Mouse (Mus musculus): ENCODE data around the gene Tmem159. TPM values are rescaled to one million over a fixed set of nuclear protein-coding genes. Genes with fewer than 3 reads are reported as not detected.

The Tmem159 gene
- polyA plus RNA-seq, 1 experiment from 2014 or later: 14.3 TPM

GRCm38 (mm10) chr7:120103019-120103567 lies 940 bp downstream of the Tmem159 start:
- peaks cover 5% of the 10 kb centered on the region; the same call in 1 of the 2 replicates for H3K27me3 ChIP-seq
- H3K9me3 ChIP-seq: no peaks in the 10 kb centered on the region
- H3K4me2 ChIP-seq: peak overlapping the region; percentile 79
- peak overlapping the region; percentile 56 for H3K4me3 ChIP-seq
- H3K36me3 ChIP-seq: no peaks in the 10 kb centered on the region
- peak; percentile 59 for ATAC-seq (ENCODE audit: low read depth)
- peaks cover 18% of the 10 kb centered on the region for H3K4me1 ChIP-seq (replicated peaks)
- 3% methylated on average over 25 of the region's 25 CpGs for WGBS
- H3K9ac ChIP-seq: peak overlapping the region; percentile 70
- H3K27ac ChIP-seq (replicated peaks): no peak overlapping the region

GRCm38 (mm10) chr7:120104975-120105374 lies 2.8 kb downstream of the Tmem159 start:
- WGBS: 44% methylated on average over 3 of the region's 3 CpGs
- Histone ChIP-seq H3K4me3 (no peak overlapping the region), H3K9me3 (no peaks in the 10 kb centered on the region), H3K27me3 (peaks cover 5% of the 10 kb centered on the region; the same call in 1 of the 2 replicates), H3K27ac (replicated peaks) (no peak overlapping the region), H3K4me1 (replicated peaks) (peaks cover 18% of the 10 kb centered on the region), H3K9ac (no peak overlapping the region), H3K4me2 (no peak overlapping the region), H3K36me3 (no peaks in the 10 kb centered on the region)
- no peak for ATAC-seq (ENCODE audit: low read depth)

- Histone ChIP-seq H3K4me2 (no peak overlapping the region), H3K4me3 (no peak overlapping the region), H3K9ac (no peak overlapping the region), H3K4me1 (replicated peaks) (peaks cover 18% of the 10 kb centered on the region), H3K36me3 (no peaks in the 10 kb centered on the region), H3K9me3 (no peaks in the 10 kb centered on the region), H3K27ac (replicated peaks) (no peak overlapping the region), H3K27me3 (peaks cover 5% of the 10 kb centered on the region; the same call in 1 of the 2 replicates)
- WGBS: 72% methylated on average over 2 of the region's 2 CpGs
- ATAC-seq (ENCODE audit: low read depth): no peak
Observed at GRCm38 (mm10) chr7:120106356-120106755, 4.2 kb downstream of the Tmem159 start.

- no peaks in the 10 kb centered on the region for H3K9me3 ChIP-seq
- no peaks in the 10 kb centered on the region for H3K4me1 ChIP-seq (replicated peaks)
- no peak overlapping the region for H3K27ac ChIP-seq (replicated peaks)
- no peak overlapping the region for H3K4me2 ChIP-seq
- no peak overlapping the region for H3K9ac ChIP-seq
- no peak overlapping the region for H3K4me3 ChIP-seq
- WGBS: 85% methylated on average over 5 of the region's 5 CpGs
- no peaks in the 10 kb centered on the region for H3K27me3 ChIP-seq
- ATAC-seq (ENCODE audit: low read depth): no peak
- no peaks in the 10 kb centered on the region for H3K36me3 ChIP-seq
Observed at GRCm38 (mm10) chr7:120109676-120110075, 7.5 kb downstream of the Tmem159 start.

- Histone ChIP-seq H3K36me3 (0 out of 2 replicates have a peak, but pooled peaks cover 6% of the 10 kb centered on the region), H3K4me3 (no peak overlapping the region), H3K27me3 (no peaks in the 10 kb centered on the region), H3K4me2 (no peak overlapping the region), H3K4me1 (replicated peaks) (peaks cover 7% of the 10 kb centered on the region; the same call in 1 of the 2 replicates), H3K9ac (no peak overlapping the region), H3K9me3 (no peaks in the 10 kb centered on the region), H3K27ac (replicated peaks) (no peak overlapping the region)
- no peak for ATAC-seq (ENCODE audit: low read depth)
- WGBS: 87% methylated on average over 5 of the region's 5 CpGs
Observed at GRCm38 (mm10) chr7:120116976-120117375, 14.8 kb downstream of the Tmem159 start.

- Histone ChIP-seq H3K27ac (replicated peaks) (no peak overlapping the region), H3K36me3 (0 out of 2 replicates have a peak, but pooled peaks cover 6% of the 10 kb centered on the region), H3K27me3 (no peaks in the 10 kb centered on the region), H3K4me1 (replicated peaks) (peaks cover 7% of the 10 kb centered on the region; the same call in 1 of the 2 replicates), H3K4me2 (no peak overlapping the region), H3K4me3 (no peak overlapping the region), H3K9me3 (no peaks in the 10 kb centered on the region), H3K9ac (no peak overlapping the region)
- 42% methylated on average over 6 of the region's 6 CpGs for WGBS
- no peak for ATAC-seq (ENCODE audit: low read depth)
Observed at GRCm38 (mm10) chr7:120117529-120117928, 15.4 kb downstream of the Tmem159 start.

GRCm38 (mm10) chr7:120123776-120124175 lies 21.6 kb downstream of the Tmem159 start:
- Histone ChIP-seq H3K36me3 (0 out of 2 replicates have a peak, but pooled peaks cover 6% of the 10 kb centered on the region), H3K4me2 (no peak overlapping the region), H3K27ac (replicated peaks) (no peak overlapping the region), H3K4me1 (replicated peaks) (no peaks in the 10 kb centered on the region), H3K9me3 (no peaks in the 10 kb centered on the region), H3K27me3 (no peaks in the 10 kb centered on the region), H3K9ac (peak overlapping the region; percentile 43; the same call in 1 of the 2 replicates), H3K4me3 (no peak overlapping the region)
- ATAC-seq (ENCODE audit: low read depth): no peak
- WGBS: 87% methylated on average over 4 of the region's 4 CpGs

- Histone ChIP-seq H3K4me3 (no peak overlapping the region), H3K36me3 (0 out of 2 replicates have a peak, but pooled peaks cover 4% of the 10 kb centered on the region), H3K9ac (no peak overlapping the region), H3K27ac (replicated peaks) (no peak overlapping the region), H3K9me3 (no peaks in the 10 kb centered on the region), H3K4me1 (replicated peaks) (no peaks in the 10 kb centered on the region), H3K4me2 (no peak overlapping the region), H3K27me3 (no peaks in the 10 kb centered on the region)
- 3% methylated on average over 3 of the region's 3 CpGs for WGBS
- peak; percentile 87 for ATAC-seq (ENCODE audit: low read depth)
Observed at GRCm38 (mm10) chr7:120124844-120125243, 22.7 kb downstream of the Tmem159 start.

- WGBS: 39% methylated on average over 5 of the region's 5 CpGs
Observed at GRCm38 (mm10) chr7:120126976-120127685, 25.0 kb downstream of the Tmem159 start.

GRCm38 (mm10) chr7:120127686-120128059 lies 25.5 kb downstream of the Tmem159 start:
- Histone ChIP-seq H3K4me3 (no peak overlapping the region), H3K9me3 (no peaks in the 10 kb centered on the region), H3K4me2 (no peak overlapping the region), H3K36me3 (no peaks in the 10 kb centered on the region), H3K4me1 (replicated peaks) (no peaks in the 10 kb centered on the region), H3K27ac (replicated peaks) (no peak overlapping the region), H3K9ac (no peak overlapping the region), H3K27me3 (no peaks in the 10 kb centered on the region)
- WGBS: 51% methylated on average over 4 of the region's 4 CpGs
- no peak for ATAC-seq (ENCODE audit: low read depth)

More at GRCm38 (mm10) chr7:120126976-120127685, 25.0 kb downstream of the Tmem159 start:
- Histone ChIP-seq H3K9ac (no peak overlapping the region), H3K4me3 (no peak overlapping the region), H3K27me3 (no peaks in the 10 kb centered on the region), H3K4me2 (no peak overlapping the region), H3K9me3 (no peaks in the 10 kb centered on the region), H3K27ac (replicated peaks) (no peak overlapping the region), H3K36me3 (no peaks in the 10 kb centered on the region), H3K4me1 (replicated peaks) (no peaks in the 10 kb centered on the region)
- no peak for ATAC-seq (ENCODE audit: low read depth)

GRCm38 (mm10) chr7:120128951-120129350 lies 26.8 kb downstream of the Tmem159 start:
- Histone ChIP-seq H3K4me3 (no peak overlapping the region), H3K9ac (no peak overlapping the region), H3K27me3 (no peaks in the 10 kb centered on the region), H3K4me1 (replicated peaks) (no peaks in the 10 kb centered on the region), H3K36me3 (no peaks in the 10 kb centered on the region), H3K4me2 (no peak overlapping the region), H3K27ac (replicated peaks) (no peak overlapping the region), H3K9me3 (no peaks in the 10 kb centered on the region)
- ATAC-seq (ENCODE audit: low read depth): no peak
- WGBS: 65% methylated on average over 4 of the region's 4 CpGs

- Histone ChIP-seq H3K4me2 (no peak overlapping the region), H3K9me3 (no peaks in the 10 kb centered on the region), H3K36me3 (no peaks in the 10 kb centered on the region), H3K4me3 (no peak overlapping the region), H3K9ac (no peak overlapping the region), H3K27ac (replicated peaks) (no peak overlapping the region), H3K27me3 (no peaks in the 10 kb centered on the region), H3K4me1 (replicated peaks) (no peaks in the 10 kb centered on the region)
- WGBS: 88% methylated on average over 1 of the region's 1 CpGs
- no peak for ATAC-seq (ENCODE audit: low read depth)
Observed at GRCm38 (mm10) chr7:120142743-120143142, 40.6 kb downstream of the Tmem159 start.

All from neural tube, embryonic 13.5 days (tissue).